Mouse (Mus musculus): ENCODE measurements at regions not wholly inside any gene's neighbourhood (a gene's known extent, or its start where the extent isn't known, plus 50 kb on each side); places are given as distances from the start of the nearest gene placed in this dataset.
A peak's percentile ranks its signal among the peaks of the same experiment; 100 is the strongest.

DNA sequence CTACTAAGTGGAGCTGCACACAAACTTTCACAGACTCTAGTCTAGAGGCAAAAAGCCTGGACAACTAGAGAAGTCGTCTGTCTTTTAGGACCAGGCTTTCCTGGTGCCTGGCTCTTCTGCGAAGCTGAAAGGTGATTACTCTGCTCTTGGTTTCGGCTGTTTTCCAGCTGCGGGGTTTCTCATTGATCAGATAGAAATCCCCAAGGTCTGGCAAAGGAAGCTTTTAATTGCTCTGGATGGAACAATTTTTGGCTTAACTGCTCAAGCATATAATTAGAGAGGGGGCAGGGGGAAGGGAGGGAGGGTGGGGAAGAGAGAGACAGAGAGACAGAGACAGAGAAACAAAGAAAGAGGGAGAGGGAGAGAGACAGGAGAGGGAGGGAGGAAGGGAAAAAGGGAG is 82.0 kb upstream of the Mgme1 start:
- Histone ChIP-seq H3K4me2 (replicated peaks) (no peak overlapping the region), H3K9me3 (no peaks in the 10 kb centered on the region), H3K36me3 (no peaks in the 10 kb centered on the region), H3K4me3 (no peak overlapping the region), H3K4me1 (peaks cover 29% of the 10 kb centered on the region), H3K9ac (no peak overlapping the region), H3K27me3 (no peaks in the 10 kb centered on the region), H3K27ac (no peak overlapping the region)
- 20% methylated on average over 4 of the region's 4 CpGs for WGBS
- no peak for ATAC-seq (ENCODE audit: insufficient number of reproducible peaks, insufficient read depth, low FRiP score, low TSS enrichment)

DNA sequence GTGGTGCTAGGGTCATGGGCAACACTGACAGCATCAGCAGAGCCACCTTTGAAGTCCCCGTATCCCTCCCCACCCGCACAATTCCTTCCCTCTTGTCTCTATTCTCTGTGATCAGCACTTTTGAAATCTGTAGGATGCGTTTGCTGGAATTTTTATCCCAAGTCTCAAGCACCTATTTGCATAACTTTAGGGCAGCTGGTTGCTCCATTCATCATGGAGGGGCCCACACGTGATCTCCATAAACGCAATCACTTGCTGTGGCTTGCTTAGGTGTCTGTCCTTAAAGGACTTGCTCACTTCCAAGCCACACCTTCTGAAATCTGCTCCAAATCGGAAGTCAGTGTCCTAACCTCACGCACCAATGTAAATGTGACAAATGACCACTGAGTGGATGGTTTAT is 80.7 kb upstream of the Mgme1 start:
- no peaks in the 10 kb centered on the region for H3K9me3 ChIP-seq
- no peak for ATAC-seq (ENCODE audit: insufficient number of reproducible peaks, insufficient read depth, low FRiP score, low TSS enrichment)
- H3K27ac ChIP-seq = no peak overlapping the region
- H3K4me1 ChIP-seq = peaks cover 29% of the 10 kb centered on the region
- H3K9ac ChIP-seq = no peak overlapping the region
- H3K36me3 ChIP-seq = no peaks in the 10 kb centered on the region
- no peak overlapping the region for H3K4me3 ChIP-seq
- WGBS = 84% methylated on average over 7 of the region's 7 CpGs
- no peaks in the 10 kb centered on the region for H3K27me3 ChIP-seq
- no peak overlapping the region for H3K4me2 ChIP-seq (replicated peaks)

DNA sequence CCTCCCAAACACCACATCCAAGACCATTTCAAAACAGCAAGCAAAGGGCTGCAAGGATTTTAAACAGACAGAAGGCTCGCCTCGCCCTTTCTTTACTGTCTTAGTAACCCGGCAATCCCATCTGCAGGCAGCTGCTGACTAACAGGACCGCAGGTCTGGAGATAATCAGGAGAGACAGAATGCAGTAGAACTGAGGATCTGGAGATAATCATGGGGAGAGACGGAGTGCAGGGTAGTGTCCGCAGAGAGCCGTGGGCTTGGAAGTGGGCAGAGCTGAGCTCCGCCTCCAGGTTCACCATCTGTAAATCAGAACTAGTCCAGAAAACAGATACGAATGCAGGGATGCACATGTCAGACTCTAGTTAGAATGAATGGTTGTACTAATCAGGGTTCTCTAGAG is 79.4 kb upstream of the Mgme1 start:
- H3K9me3 ChIP-seq = no peaks in the 10 kb centered on the region
- WGBS = 46% methylated on average over 9 of the region's 9 CpGs
- peak overlapping the region; percentile 69; the same call in 1 of the 2 replicates for H3K27ac ChIP-seq
- no peaks in the 10 kb centered on the region for H3K27me3 ChIP-seq
- no peak overlapping the region for H3K4me2 ChIP-seq (replicated peaks)
- H3K4me3 ChIP-seq = no peak overlapping the region
- peaks cover 29% of the 10 kb centered on the region for H3K4me1 ChIP-seq
- H3K9ac ChIP-seq = no peak overlapping the region
- ATAC-seq (ENCODE audit: insufficient number of reproducible peaks, insufficient read depth, low FRiP score, low TSS enrichment) = no peak
- H3K36me3 ChIP-seq = no peaks in the 10 kb centered on the region

DNA sequence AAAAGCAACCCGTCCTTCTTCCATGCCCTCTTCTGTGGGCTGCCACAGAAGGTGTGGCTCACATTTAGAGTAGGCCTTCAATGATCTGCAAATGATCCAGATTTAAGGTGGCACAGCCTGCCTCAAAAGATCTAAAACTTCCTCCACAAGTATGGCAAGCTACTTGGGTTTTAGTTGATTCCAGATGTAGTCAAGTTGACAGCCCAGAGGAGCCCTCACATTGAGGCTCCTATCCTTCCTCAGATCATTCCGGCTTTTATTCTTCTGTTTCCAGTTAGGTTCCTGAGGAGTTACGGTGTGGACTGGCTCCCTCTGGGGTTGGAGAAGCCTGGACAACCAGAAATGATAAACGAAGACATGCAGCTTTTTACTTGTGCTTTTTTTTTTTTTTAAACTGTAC is 78.8 kb upstream of the Mgme1 start:
- Histone ChIP-seq H3K36me3 (no peaks in the 10 kb centered on the region), H3K9ac (no peak overlapping the region), H3K9me3 (no peaks in the 10 kb centered on the region), H3K27ac (peak overlapping the region; percentile 69; the same call in 1 of the 2 replicates), H3K4me3 (no peak overlapping the region), H3K27me3 (no peaks in the 10 kb centered on the region), H3K4me2 (replicated peaks) (no peak overlapping the region), H3K4me1 (peaks cover 29% of the 10 kb centered on the region)
- WGBS = 43% methylated on average over 4 of the region's 4 CpGs
- no peak for ATAC-seq (ENCODE audit: insufficient number of reproducible peaks, insufficient read depth, low FRiP score, low TSS enrichment)

DNA sequence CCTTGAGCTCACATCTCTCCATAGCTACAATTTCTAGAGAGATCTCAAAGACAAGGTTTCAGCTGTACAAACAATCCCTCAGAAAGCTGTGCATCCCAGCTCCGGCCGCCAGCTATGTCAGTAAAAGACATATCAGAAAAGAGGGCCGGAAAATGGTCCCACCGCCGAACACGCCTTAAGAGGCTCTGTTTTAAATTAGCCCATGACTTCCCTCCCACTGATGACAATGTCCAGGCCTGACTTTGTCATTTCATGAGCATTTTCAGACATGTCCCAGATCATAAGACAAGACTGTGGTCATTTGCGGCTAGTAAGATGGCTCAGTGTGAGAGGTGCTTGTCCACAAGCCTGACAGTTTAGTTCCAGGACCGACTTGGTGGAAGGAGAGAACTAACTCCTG is 78.0 kb upstream of the Mgme1 start:
- WGBS = 38% methylated on average over 8 of the region's 8 CpGs

DNA sequence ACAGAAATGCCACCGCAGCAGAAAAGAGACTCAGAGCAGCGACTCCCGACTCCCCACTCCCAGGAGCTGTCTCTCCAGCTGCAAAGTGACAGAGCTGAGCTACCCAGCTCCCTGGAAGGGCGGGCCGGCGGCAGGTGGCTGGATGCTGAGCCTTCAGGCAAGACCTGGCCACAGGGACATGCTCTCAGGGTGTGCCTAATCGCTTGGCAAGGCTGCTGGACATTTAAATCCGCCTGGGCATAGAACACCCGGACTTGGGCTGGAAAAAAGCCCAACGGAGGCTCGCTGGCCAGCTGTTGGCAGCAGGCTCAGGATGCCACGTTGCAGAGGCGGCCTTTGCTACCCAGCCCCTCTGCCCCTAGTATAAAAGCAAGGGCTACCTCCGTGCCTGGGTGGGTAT is 74.6 kb upstream of the Mgme1 start:
- no peak overlapping the region for H3K4me2 ChIP-seq (replicated peaks)
- H3K4me1 ChIP-seq = peaks cover 18% of the 10 kb centered on the region; the same call in 1 of the 2 replicates
- no peak overlapping the region for H3K4me3 ChIP-seq
- H3K9me3 ChIP-seq = no peaks in the 10 kb centered on the region
- WGBS = 56% methylated on average over 14 of the region's 14 CpGs
- no peak overlapping the region for H3K9ac ChIP-seq
- H3K27me3 ChIP-seq = no peaks in the 10 kb centered on the region
- no peak for ATAC-seq (ENCODE audit: insufficient number of reproducible peaks, insufficient read depth, low FRiP score, low TSS enrichment)
- 0 out of 2 replicates have a peak overlapping the region, but pooled peaks have one; percentile 19 for H3K27ac ChIP-seq
- no peaks in the 10 kb centered on the region for H3K36me3 ChIP-seq

More for the DNA sequence above, 78.0 kb upstream of the Mgme1 start:
- no peak for ATAC-seq (ENCODE audit: insufficient number of reproducible peaks, insufficient read depth, low FRiP score, low TSS enrichment)
- no peak overlapping the region for H3K4me3 ChIP-seq
- H3K4me1 ChIP-seq = peaks cover 29% of the 10 kb centered on the region
- H3K4me2 ChIP-seq (replicated peaks) = no peak overlapping the region
- H3K9me3 ChIP-seq = no peaks in the 10 kb centered on the region
- H3K36me3 ChIP-seq = no peaks in the 10 kb centered on the region
- no peak overlapping the region for H3K9ac ChIP-seq
- H3K27me3 ChIP-seq = no peaks in the 10 kb centered on the region
- H3K27ac ChIP-seq = peak overlapping the region; percentile 69; the same call in 1 of the 2 replicates

DNA sequence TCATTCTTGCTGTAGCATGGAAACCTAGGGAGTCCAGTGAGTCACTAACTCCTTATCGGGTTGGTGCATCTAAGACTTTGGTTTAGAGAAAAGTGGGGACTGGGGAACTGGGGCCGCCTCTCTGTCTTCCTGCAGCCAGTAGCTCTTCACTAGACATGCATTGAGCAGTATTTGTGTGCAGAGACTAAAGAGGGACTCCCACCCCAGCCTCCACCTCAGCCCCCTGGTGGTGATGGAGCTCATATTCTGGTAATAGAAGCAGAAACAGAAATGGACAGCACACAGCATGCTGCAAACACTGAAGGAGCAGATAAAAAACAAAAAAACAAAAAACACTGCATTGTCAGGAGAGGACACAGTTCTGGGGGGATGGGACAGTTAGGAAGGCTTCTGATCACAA is 73.3 kb upstream of the Mgme1 start:
- no peak overlapping the region for H3K4me2 ChIP-seq (replicated peaks)
- no peak overlapping the region for H3K4me3 ChIP-seq
- no peak for ATAC-seq (ENCODE audit: insufficient number of reproducible peaks, insufficient read depth, low FRiP score, low TSS enrichment)
- no peak overlapping the region for H3K9ac ChIP-seq
- H3K27me3 ChIP-seq = no peaks in the 10 kb centered on the region
- 72% methylated on average over 2 of the region's 2 CpGs for WGBS
- no peaks in the 10 kb centered on the region for H3K36me3 ChIP-seq
- peaks cover 5% of the 10 kb centered on the region; the same call in 1 of the 2 replicates for H3K4me1 ChIP-seq
- no peak overlapping the region for H3K27ac ChIP-seq
- no peaks in the 10 kb centered on the region for H3K9me3 ChIP-seq

DNA sequence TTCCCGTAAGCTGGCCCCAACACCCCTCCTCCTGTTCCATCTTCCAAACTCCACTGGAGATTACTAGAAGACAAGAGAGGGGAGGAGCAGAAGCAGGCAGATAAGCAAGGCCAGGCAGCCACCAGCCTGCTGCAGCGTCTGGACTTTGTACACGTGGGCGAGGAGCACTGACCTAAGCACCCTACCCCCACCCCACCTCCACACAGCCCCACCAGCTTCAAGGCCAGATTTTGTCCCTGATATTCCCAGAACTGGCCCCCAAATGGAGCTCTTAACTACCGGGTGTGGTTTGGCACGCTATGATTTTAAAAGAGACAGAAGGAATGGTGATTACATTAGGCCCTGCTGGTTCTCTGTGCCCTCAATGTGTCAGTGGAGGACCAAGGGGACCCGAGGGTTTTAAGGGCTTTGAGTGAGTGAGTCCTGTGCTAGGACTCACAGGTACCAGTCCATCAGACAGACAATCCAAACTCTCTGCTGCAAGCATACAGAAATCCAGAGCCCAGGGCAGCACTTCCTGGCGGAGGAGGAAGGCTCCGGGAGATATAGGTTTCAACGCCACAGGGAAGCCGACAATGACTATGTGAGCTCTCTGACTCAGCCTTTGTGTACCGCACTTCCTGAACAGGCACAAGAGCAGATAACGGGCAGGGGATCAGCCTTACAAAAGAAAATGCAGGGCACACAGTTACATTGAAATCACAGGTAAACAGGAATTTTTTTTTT is 72.0 kb upstream of the Mgme1 start:
- Histone ChIP-seq H3K9ac (no peak overlapping the region), H3K4me2 (replicated peaks) (no peak overlapping the region), H3K27me3 (no peaks in the 10 kb centered on the region), H3K4me1 (0 out of 2 replicates have a peak, but pooled peaks cover 2% of the 10 kb centered on the region), H3K27ac (no peak overlapping the region), H3K9me3 (no peaks in the 10 kb centered on the region), H3K36me3 (no peaks in the 10 kb centered on the region), H3K4me3 (no peak overlapping the region)
- WGBS = 60% methylated on average over 13 of the region's 13 CpGs
- ATAC-seq (ENCODE audit: insufficient number of reproducible peaks, insufficient read depth, low FRiP score, low TSS enrichment) = no peak
